Mouse (Mus musculus): Measurements from ENCODE around the gene Cox15.

Gene Cox15

DNA sequence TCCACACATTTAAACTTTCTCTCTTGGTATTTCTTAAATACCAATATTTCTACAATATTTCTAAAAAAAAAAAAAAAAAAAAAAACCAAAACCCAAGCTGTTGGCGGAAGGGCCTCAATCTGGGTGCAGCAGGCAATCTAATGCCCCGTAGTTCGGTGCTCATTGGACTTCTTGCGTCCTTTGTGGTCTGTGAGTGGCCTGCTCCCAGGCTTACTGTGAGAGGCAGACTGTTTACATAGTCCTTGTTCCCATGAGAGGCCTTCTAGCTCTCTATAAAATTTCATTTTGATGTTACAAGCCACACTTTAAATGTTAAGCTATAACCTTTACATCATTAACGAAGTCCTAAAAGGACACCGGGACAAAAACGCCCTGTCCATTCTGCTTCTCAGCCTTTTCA is 44.6 kb downstream of the Cox15 start:
- no peak for DNase-seq (ENCODE audit: low read depth)

DNA sequence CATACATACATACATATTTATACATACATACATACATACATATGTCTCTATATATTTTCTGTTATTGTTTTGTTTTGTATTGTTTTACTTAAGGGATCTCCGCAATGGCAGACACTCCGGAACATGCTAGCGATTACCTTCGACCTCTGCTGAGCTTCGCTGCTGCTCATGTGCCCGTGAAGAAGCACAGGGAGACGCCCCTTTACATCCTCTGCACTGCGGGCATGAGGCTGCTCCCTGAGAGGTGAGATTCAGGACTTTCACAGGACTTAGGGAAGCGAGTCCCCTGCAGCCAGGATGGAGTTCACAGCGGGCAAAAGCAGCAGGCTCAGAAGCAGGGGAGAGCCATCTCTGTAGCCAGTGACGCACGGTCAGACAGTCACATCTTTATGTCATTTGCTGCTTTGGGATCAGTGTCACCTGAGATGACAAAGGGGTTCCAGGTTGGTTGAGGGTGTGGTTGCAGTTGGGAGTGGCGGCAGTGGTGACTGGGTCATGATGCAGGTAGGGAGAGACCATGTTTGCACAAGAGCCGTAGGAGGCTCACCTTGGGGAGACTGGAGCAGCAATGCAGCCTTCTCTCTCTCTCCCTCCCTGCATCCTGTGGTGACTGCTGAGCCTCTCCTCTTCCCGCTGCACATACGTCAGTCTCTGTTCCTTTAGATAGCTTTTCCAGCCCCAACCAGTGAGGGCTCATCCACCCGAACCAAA is 47.9 kb downstream of the Cox15 start:
- DNase-seq (ENCODE audit: low read depth) = no peak

DNA sequence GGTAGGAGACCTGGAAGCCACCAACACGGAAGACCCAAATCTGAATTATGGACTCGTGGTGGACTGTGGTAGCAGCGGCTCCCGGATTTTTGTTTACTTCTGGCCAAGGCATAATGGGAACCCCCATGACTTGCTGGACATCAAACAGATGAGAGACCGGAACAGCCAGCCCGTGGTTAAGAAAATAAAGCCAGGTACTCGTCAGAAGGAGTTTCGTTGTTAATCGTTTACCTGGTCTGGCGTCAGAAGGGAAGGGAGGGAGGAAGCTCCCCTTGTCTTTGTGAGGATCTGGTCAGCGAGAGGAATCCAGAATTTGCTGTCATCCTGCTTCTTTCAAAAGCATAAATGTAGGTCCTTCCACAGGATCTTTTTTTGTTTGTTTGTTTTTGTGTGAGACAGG is 48.6 kb downstream of the Cox15 start:
- no peak for DNase-seq (ENCODE audit: low read depth)

DNA sequence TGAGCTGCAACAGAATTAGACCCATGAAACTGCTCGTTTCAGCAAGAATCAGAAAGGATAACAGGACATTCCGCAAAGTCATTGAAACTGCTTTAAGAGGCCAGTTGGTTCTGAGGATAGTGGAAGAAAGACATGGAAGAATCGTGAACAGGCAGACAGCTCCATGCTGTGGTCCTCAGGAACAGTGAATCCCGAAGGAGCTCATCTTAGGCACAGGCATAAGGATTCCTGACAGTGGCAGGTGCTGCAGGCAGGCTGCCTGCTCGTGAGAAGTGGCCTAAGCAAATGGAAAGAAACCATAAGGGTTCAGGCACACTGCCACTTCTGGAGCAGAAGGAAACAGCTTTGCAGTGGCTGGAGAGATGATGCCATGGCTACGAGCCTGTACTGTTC is 53.0 kb downstream of the Cox15 start:
- no peak for DNase-seq (ENCODE audit: low read depth)

DNA sequence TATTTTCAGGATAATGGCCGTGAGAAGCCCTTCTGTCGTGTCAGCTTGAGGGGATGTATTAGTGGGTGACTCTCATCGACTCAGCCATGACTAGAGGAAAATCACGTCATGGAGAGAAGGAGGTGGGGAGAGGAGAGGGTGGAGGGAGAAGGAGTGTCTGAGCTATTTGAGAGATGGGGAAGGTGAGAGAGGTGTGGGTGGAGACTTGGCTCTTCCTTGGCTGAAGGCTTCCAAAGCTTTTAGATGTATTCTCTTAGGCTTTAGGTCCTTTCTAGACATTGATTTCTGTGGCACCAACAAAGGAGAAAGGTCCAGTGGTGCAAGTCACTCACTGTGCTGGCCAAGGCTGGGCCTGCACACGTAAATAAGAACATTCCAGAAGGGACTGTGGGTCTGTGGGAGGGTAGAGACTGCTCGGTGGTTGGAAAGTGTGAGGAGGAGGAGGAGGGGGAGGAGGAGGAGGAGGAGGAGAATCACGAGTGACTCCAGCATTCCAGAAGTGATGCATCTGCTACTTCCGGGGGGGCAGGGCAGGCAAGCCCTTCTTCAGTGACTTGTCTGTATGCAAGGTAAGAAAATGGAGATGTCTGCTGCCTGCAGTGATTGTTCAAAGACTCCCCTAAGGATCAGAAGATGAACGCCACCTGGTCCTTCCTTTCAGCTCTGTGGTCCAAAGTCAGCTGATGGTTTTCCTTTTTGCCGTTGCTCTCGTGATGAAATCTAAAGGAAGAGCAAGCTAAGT is 53.6 kb downstream of the Cox15 start:
- peak; percentile 24 for DNase-seq (ENCODE audit: low read depth)

DNA sequence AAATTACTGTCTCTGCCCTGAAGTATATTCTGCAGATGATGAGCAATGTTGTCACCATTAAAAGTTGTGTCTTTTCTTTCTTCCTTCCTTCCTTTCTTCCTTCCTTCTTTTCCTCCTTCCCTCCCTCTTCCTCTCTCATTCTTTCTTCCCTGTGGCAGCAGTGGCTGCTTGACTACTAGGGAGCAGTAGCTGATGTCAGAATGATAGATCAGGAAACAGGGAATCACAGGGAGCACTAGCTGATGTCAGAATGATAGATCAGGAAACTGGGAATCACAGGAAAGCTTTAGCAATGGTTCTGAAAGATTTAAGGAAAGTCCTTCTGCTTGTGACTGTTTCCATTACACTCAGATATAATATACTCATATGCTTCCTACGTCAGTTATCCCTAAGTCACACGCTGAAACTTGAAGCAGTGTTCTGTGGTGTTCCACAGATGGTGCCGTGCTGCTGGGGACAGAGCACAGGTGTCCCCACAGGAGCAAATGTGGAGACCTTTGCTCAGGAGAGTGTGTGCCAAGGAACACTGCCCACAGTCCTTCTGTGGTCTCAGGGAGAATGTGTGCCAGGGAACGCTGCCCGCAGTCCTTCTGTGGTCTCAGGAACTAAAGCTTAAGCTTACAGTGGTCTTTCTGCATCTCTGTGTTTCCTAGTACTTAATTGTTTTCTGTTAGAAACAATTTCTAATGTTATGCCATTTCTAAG is 55.0 kb downstream of the Cox15 start:
- DNase-seq (ENCODE audit: low read depth) = no peak

DNA sequence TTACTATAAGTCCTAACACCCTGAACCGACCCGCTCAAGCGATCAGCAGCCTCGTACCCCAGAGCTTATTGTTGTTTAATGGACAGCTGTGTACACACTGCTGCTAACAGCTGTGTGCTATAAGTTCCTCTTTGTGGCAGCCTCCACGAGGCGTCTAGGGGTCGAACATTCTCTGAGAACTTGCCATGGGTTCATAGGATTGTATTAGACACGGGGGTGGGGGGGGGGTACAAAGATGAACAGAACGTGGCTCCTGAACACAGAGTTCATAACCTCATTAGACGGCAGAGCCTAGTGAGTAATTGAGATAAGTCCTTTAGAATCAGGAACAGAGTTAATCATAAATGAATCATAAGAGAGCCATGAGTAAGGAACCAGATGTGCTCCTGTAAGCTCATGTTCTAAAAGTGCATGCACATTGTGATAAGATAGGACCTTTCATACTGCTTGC is 57.3 kb downstream of the Cox15 start:
- DNase-seq (ENCODE audit: low read depth) = peak; percentile 46

DNA sequence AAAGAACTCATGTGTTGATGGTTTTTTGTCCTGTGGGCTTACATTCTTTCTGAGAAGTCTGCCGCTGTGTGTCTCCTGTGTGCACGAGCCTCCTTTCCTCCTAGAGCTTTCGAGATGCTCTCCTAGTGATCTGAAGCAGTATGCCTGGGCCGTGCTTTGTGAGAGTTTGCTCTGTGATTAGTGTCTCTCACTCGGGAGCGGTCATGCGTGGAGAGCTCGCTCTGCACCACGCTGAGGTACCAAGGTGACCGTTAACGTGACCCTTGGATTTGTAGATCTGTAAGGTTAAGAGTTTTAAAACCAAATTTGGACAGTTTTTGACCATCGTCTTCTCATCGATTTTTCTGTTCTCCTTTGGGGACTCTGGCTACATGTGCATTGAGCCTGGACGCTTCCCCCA is 60.0 kb downstream of the Cox15 start:
- no peak for DNase-seq (ENCODE audit: low read depth)

DNA sequence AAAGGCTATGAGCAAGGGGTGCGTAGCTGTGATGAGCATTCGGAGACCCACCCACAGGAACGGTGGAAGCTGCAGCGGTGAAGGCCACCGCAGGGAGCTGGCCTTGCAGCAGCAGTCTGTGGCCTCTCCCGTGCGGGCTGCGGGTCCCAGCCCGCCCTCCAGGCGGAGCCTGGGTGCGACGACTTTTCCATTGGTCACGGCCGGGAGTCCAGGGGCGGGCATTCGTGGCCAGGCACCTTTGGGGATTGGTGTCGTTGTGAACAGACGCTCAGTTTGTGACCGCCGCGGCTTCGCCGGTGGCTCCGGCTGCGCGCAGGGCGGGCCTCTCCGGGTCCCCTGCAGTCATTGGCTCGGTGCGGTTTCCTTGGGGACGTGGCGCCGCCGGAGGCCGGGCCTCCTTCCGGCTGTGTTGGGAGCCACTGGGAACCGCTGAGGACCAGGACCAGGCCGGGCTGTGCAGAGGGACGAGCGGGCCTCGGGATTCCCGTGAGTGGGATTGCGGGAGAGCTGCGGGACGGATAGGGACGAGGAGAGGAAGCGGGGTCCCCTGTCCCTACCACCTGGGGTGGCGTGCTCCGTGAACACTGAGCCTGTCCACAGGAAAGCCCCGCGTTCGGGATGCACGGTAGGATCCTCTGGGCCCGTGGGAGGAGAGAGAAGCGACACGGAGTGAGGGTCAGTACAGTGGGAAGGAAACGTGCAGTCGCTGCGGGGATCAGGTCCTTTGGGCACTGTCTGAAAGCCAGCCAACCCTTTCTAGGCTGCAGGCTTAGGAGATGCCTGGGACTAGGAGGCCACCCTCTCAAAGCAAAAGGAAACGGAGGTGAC is 63.2 kb downstream of the Cox15 start, which contains the start of gene Entpd7:
Gene Entpd7 (plus strand): TSS at position 254 of the 828 bp plus-strand sequence.
- peak; percentile 92 for DNase-seq (ENCODE audit: low read depth)

All from NIH3T3 (cell line).